Mouse (Mus musculus): ENCODE data around the gene Matn1.

Matn1 gene

GRCm38 (mm10) chr4:130916639-130917038, 27.5 kb upstream of the Matn1 start:
- no peak for DNase-seq (ENCODE audit: extremely low read depth, low read depth, low spot score)

DNA sequence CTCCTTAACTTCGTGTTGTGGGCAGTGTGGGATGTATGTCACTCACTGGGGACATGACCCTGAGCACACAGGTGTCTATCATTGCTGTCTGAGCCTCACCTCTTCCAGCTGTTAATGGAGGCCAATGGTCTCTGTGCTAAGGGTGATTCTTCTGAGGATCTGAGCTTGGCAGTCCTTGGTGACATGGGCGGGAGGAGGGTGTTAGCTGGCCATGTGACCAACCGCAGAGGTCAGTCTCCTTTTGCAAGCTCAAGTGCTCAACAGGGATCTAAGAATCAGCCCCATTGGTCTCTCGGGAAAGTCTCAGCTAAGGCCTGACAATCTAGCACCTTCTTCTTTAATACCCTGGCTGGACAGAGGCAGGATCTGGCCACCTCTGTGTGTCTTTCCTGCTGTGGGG, 26.6 kb upstream of the Matn1 start:
- no peak for DNase-seq (ENCODE audit: extremely low read depth, low read depth, low spot score)

DNA sequence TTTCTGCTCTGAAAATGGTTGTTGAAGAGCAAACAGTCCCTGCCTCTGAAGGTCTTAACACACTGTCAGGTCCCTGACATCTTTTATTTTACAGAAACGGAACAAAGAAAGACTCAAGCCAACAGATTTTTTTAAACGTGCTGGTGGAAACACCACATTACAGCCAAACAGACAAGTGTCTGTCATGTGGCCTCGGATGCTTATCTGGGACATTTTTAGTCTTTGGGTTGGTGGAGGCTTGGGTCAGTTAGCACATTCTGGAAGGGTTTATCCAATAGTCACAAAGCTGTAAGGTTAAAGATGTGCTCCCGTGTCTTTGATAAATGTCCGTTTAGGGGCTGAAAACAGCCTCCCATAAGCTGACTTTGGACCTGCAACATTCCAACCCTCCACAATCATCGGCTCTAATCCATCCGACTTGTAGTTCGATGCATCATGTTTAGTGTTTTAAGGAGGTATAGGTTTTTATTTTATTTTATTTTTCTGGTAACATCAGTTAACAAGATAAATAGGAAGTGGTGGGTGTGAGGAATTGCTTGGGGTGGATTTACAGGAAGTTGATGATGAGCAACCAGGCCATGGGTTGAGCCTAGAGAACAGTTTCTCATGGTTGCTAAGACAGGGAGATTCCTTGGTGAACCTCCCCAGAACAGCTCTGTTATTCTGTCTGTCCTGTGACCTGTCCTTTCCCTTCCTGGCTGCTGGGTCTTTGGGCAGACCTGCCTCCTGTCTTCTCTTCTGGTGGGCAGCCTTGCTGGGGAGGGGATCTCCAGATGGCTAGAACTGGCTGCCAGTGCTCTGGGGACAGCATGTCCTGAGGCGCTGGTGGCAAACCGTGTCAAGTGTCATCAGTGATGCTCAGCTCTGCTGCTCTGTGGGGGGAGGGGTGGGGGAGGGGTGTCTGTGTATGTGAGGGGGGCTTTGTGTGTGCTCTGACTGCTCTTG, 25.1 kb upstream of the Matn1 start:
- no peak for DNase-seq (ENCODE audit: extremely low read depth, low read depth, low spot score)

DNA sequence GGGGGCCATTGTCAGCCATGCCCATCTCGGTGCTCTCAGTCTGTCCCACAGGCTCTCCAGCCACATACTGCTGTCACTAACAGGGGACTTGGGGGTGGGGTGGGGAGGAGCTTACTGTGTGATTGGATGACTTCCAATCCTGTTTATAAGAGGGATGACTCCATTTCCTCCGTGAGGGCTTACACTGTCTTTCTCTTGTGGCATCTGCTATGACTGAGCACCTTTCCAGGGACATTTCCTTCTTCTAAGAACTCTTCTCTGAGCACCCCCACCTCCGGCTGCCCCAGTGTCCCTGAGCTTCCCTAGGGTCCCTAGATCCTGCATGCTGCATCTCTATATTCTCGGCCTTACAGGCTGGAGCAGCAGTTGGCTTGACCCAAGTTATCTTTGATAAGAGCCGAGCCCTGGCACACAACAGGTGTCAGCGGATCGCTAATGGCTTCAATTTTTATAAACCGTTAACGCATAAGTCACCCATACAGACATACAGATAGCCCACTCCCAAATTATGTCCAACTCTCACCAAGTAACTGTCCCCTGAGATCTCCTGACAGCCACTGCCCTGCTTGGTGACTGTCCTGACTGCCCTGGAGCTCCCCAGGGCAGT, 24.3 kb upstream of the Matn1 start:
- DNase-seq (ENCODE audit: extremely low read depth, low read depth, low spot score), result no peak

DNA sequence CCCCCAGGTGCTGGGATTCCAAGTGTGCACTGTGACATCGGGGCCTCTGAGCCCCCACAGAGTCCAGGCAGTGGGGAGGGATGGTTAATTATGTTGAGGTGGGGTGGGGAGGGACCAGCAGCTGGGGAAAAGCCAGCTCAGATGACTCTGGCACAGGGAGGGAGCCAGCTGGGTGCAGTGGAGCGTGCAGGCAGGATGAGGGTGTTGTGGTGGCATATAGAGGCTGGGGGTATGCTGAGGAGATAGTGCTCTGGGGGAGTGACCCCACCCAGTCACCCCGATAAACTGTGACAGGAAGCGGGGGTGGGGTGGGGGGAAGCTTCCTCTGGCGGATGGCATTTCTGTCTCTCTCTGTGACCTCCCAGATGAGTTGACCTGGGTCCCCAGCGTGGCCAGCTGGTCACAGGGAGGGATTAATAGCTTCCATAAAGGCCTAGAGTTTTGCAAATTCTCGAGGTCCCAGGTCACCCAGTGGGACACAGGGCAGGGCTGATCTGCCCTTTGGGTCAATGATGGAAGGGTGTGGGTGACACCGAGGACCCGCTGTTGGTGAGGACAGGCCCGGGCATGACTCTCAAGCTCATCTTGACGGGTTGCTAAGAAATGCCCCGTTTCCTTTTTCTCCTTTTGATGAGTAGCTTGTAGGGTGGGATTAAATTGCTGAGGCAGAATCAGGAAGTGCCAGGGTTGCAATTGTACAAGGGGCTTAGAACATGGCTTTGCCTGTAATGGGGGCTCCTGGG, 23.1 kb upstream of the Matn1 start:
- no peak for DNase-seq (ENCODE audit: extremely low read depth, low read depth, low spot score)

GRCm38 (mm10) chr4:130921986-130922385, 22.2 kb upstream of the Matn1 start:
- DNase-seq (ENCODE audit: extremely low read depth, low read depth, low spot score), result no peak

DNA sequence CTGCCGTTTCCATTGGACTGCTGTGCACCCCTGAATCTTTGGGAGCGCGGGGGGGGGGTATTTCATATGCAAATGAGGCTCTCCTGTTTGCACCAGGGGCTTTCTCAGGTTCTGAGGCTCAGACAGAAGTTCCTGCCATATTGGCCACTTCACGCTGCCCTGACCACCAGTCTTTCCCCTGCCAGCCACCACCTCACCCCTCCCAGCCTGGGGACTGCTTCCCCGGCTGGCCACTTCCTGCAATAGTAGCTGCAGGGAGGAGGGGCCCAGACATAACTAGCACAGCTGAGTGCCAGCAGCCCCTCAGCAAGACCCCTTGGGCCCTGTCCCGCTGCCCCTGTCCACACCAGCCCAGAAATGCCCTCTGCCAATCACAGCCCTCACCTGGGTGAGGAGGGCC, 17.9 kb upstream of the Matn1 start:
- no peak for DNase-seq (ENCODE audit: extremely low read depth, low read depth, low spot score)

DNA sequence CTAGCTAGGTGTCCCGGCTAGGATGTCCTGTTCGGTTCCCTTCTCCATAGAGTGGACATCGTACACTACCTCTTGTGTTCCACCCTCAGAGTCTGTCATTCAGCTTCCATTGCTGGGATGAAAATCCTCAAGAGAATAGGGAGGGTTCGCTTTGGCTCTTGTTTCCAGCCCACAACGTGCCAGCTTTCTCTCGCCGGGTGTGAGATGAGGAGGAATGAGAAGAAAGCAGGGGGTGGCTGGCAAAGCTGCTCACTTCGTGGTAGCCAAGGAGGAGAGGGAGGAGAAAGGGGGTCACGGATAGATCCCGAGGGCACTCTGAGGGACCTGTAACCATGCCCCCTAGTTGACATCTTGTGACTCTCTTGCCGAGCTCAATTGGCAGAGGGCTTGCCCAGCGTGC, 16.4 kb upstream of the Matn1 start:
- no peak for DNase-seq (ENCODE audit: extremely low read depth, low read depth, low spot score)

GRCm38 (mm10) chr4:130942644-130943043, 1.5 kb upstream of the Matn1 start:
- no peak for DNase-seq (ENCODE audit: extremely low read depth, low read depth, low spot score)

DNA sequence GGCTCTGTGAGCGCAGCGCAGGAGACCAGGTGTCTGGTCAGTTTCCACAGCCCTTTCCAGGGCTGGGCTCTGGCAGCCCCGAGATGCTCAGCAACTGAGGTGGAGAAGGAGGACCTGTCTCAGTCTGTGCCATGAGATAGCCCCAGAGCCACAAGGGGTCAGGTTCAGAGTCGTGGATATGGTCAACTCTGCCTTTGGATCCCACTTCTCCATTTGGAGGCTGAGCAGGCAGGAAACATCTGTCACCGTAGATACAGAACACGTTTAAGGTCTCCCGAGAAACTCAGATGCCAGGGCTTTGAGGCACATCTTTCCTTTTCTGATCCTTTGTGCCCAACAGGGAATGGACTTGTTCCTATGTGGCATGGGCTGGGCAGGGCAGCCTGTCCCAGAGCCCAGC, 594 bp downstream of the Matn1 start:
- no peak for DNase-seq (ENCODE audit: extremely low read depth, low read depth, low spot score)

- no peak for DNase-seq (ENCODE audit: extremely low read depth, low read depth, low spot score)
Observed at GRCm38 (mm10) chr4:130947094-130947647, 3.0 kb downstream of the Matn1 start.

GRCm38 (mm10) chr4:130949821-130950384, 5.7 kb downstream of the Matn1 start:
- no peak for DNase-seq (ENCODE audit: extremely low read depth, low read depth, low spot score)

- DNase-seq (ENCODE audit: extremely low read depth, low read depth, low spot score), result no peak
Observed at GRCm38 (mm10) chr4:130952531-130952930, 8.3 kb downstream of the Matn1 start.

DNA sequence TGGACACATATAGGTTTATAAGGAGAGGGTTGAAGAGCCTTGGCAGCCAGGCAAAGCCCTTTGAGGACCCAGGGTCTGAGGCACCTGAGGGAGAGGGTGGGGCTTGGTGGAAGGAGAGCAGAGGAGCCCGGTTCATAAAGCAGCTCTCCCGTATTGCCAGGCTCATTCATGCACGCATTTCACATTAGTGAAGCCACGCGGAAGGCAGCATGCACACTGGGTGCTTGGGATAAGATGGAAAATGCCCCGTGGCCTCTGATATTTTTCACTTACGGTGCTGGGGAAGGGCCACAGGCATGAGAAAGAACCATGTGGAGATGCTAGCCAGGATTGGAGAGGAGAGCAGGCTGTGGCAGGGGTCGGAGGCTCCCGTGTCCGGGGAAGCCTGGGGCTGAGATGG, 13.0 kb downstream of the Matn1 start:
- no peak for DNase-seq (ENCODE audit: extremely low read depth, low read depth, low spot score)

DNA sequence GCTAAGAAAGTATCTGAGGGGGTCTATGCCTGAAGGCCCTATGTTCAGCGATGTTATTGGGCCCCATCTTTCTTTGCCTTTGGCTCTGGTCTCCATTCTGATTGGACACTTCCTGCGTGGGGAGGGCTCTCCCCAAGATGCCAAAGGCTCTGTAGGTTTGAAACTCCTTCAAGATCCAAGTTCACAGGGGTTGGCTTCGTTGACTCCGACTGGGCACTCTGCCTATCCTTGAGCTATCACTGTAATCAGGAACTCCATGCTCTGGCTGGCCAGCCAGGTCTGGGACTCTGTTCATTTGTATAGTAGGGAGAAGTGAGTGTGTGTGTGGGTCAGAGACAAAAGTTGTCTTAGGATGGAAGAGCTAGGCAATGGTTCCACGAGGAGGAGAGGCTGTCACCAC, 14.6 kb downstream of the Matn1 start:
- DNase-seq (ENCODE audit: extremely low read depth, low read depth, low spot score), result no peak

- DNase-seq (ENCODE audit: extremely low read depth, low read depth, low spot score), result no peak
Observed at GRCm38 (mm10) chr4:130959678-130960077, 15.5 kb downstream of the Matn1 start.

DNA sequence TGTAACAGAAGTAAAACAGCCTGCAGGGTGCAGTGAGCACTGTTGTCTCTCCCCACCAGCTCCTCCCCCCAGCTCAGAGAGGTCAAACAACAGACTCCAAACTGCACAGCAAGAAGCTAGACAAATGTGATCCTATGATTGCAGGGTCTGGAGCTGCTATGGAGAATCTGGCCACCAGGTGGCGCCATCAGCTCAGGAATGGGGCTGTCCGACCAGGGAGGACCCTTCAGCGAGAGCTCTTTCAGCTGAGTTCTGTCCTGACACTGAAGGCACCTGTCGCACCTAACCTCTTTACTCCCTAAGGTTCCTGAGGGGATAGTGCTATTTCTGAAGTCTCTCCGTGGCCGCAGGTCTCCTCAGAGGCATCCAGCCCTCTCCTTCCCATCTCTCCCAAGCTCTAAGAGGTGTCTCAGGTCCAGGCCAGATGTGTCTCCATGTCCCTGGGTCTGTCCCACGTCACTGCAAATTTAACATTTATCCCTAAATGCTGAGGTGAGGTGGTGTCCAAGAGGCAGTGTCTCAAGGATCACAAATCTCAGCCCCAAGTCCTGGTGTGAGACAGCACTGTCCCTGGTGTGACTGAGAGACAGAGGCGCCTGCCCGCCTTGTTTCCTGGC, 16.0 kb downstream of the Matn1 start:
- no peak for DNase-seq (ENCODE audit: extremely low read depth, low read depth, low spot score)

GRCm38 (mm10) chr4:130971278-130971677, 27.1 kb downstream of the Matn1 start:
- no peak for DNase-seq (ENCODE audit: extremely low read depth, low read depth, low spot score)

DNA sequence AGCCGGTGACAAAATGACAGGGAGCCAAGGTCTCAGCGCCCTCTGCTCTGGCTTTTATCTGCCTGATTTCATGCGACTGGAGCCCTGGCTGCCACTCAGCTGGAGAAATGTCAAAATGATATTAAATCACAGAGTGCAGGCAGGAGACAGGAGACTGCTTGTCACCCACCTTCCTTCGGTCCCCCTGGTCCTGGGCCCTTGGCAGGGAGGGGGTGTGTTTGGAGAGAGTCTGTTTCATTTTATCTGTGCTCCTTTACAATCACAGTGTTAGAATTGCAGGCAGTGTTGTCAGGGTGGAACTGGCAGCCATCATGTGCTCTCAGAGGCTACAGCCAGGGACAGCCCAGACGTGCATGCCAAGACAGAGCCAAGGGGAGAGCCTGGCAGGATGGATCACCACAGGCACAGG, 28.2 kb downstream of the Matn1 start:
- no peak for DNase-seq (ENCODE audit: extremely low read depth, low read depth, low spot score)

GRCm38 (mm10) chr4:130973332-130974263, 29.4 kb downstream of the Matn1 start:
- DNase-seq (ENCODE audit: extremely low read depth, low read depth, low spot score), result no peak

Data from fat pad, adult 2 months (tissue).